Mouse (Mus musculus) lung, postnatal 0 days (tissue): ENCODE data around the gene Cd93.

Experiments
- CTCF ChIP-seq: IDR thresholded peaks from 2 replicates; pipeline ENCODE4 v1.5.1; 2016; ENCODE audit warnings: antibody characterized with exemption, mild to moderate bottlenecking
- EP300 ChIP-seq: IDR thresholded peaks from 2 replicates; pipeline ENCODE4 v1.6.1; 2016; ENCODE audit warnings: antibody characterized with exemption, mild to moderate bottlenecking, control low read depth

- no peak for TF ChIP-seq CTCF
- TF ChIP-seq EP300 = no peak
Measured at GRCm38 (mm10) chr2:148444472-148444871, 1.1 kb upstream of the Cd93 start.
